Mouse (Mus musculus) lung, adult 10 weeks (tissue): Measurements from ENCODE around the gene Fgf10. TPM values are rescaled to one million over a fixed set of nuclear protein-coding genes. Genes with fewer than 3 reads are reported as not detected.

Experiments used
- polyA plus RNA-seq: library from polyadenylated mRNA; stranded (reverse); fragments of 350-450 nt; fragmentation: Illumina TruSeq; extraction: RNeasy Lipid Tissue Mini Kit (QIAGEN cat#74804); gene quantifications from one replicate; pipeline ENCODE4 v1.2.3, GENCODE M21; 2014; ENCODE audit warnings: low read depth, low replicate concordance; ENCODE audit not compliant: insufficient read depth

Fgf10 gene
- polyA plus RNA-seq = 7.3 TPM

GRCm38 (mm10) chr13:118669491-118669890, at the start of gene Fgf10:
Gene Fgf10, plus strand, starts transcription at chr13:118669791.

